Mouse (Mus musculus): Measurements from ENCODE around the gene Gm6904. TPM values are rescaled to one million over a fixed set of nuclear protein-coding genes. Genes with fewer than 3 reads are reported as not detected.

Gm6904 gene
- polyA plus RNA-seq, 1 experiment from 2014 or later: not detected

DNA sequence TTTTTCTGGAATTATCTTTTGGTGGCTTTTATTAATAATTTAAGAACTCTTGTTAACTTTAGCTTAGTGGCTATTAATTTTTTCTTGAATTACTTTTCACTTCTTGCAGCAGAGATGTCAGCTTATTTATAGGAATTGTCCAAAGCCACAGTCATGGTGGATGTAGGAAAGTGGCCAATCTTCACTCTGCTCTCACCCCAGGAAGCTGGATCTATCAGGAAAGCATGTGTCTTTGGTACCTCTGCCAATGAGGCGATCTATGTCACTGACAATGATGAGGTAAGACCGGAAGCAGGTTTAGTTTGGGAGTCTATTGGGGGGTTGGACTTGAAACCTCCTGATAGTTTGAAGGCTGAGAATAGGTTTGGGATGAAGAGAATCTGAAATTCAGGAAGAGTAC lies 50.2 kb downstream of the Gm6904 start:
- no peak overlapping the region for H3K27ac ChIP-seq
- no peak for ATAC-seq (ENCODE audit: insufficient number of reproducible peaks, insufficient read depth, low FRiP score, low TSS enrichment)
- H3K4me3 ChIP-seq: no peak overlapping the region
- peaks cover 31% of the 10 kb centered on the region for H3K4me1 ChIP-seq
- H3K9ac ChIP-seq: no peak overlapping the region
- H3K36me3 ChIP-seq: peaks cover 31% of the 10 kb centered on the region
- no peak overlapping the region for H3K4me2 ChIP-seq (replicated peaks)
- H3K27me3 ChIP-seq: no peaks in the 10 kb centered on the region
- WGBS: 94% methylated on average over 2 of the region's 2 CpGs
- no peaks in the 10 kb centered on the region for H3K9me3 ChIP-seq

DNA sequence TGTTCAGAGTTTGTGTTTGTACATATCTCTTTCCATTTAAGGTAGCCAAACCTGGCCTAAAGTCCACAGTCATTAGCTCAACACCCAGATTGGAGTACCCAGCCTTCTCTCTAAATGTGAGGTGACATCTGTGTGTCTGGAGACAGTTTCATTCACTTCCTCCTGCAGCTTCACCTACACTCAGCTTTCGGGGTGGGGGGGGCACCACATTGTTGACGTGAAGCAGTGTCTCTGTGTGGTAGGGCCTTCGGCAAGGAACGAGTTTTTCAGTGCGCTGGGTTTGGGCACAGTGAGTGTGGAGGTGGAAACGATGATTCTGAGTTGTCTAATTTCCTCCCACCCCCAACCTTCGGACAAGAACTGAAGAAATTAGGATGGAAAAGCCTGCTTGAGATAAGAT lies 51.0 kb downstream of the Gm6904 start:
- ATAC-seq (ENCODE audit: insufficient number of reproducible peaks, insufficient read depth, low FRiP score, low TSS enrichment): no peak
- Histone ChIP-seq H3K4me3 (no peak overlapping the region), H3K9me3 (no peaks in the 10 kb centered on the region), H3K4me2 (replicated peaks) (no peak overlapping the region), H3K27ac (no peak overlapping the region), H3K9ac (no peak overlapping the region), H3K36me3 (peaks cover 23% of the 10 kb centered on the region), H3K27me3 (no peaks in the 10 kb centered on the region), H3K4me1 (peaks cover 39% of the 10 kb centered on the region)
- 88% methylated on average over 7 of the region's 7 CpGs for WGBS

DNA sequence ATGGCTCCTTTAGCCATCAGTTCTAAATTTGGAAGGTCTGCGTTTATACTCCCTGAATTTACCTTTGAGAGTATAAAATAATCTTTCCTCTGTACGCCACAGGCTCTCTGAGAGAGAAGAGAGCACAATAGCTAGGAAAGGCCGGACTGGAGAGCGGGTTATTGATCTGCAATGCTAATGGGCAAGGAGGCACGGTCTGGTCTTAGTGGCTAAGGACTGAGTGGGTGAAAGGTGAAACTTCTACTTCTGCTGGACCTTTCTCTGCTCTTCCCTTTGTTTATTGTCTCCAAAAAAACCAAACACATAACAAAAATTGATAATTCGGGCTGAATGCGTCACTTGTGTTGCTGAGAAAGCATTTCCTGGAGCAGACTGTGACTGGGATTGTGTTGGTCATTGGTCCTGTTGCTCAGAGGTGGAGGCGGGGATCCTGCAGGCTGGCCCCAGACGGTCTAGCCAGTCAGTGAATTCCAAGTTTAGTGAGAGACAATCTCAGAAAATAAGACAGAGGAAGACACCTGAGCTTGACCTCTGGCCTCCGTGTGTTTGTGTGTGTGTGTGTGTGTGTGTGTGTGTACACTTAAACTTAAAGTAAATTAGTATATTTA lies 53.9 kb downstream of the Gm6904 start:
- Histone ChIP-seq H3K36me3 (peaks cover 5% of the 10 kb centered on the region; the same call in 1 of the 2 replicates), H3K27me3 (no peaks in the 10 kb centered on the region), H3K4me1 (peaks cover 53% of the 10 kb centered on the region), H3K4me3 (no peak overlapping the region), H3K9me3 (no peaks in the 10 kb centered on the region), H3K27ac (no peak overlapping the region), H3K4me2 (replicated peaks) (no peak overlapping the region), H3K9ac (no peak overlapping the region)
- no peak for ATAC-seq (ENCODE audit: insufficient number of reproducible peaks, insufficient read depth, low FRiP score, low TSS enrichment)
- 50% methylated on average over 10 of the region's 10 CpGs for WGBS

DNA sequence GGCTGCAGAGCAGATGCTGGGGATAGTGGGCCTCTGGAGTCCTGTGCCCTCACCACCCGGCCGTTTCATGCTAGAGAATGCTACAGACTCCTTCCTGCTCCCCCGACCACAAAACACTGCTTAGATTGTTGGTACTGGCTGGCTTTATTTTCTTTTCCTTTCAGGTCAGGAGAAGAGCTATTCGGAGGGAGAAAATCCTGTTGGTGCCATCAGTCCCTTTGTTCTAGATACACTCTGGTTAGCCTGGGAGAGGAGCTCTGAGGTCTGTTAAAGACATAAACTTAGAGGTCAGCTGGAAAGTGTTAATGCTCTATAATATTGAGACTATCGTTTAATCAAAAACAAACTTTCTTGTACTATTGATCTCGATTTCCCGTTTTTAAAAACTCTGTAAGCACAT lies 54.6 kb downstream of the Gm6904 start:
- no peak overlapping the region for H3K4me3 ChIP-seq
- no peaks in the 10 kb centered on the region for H3K9me3 ChIP-seq
- H3K36me3 ChIP-seq: no peaks in the 10 kb centered on the region
- WGBS: 22% methylated on average over 7 of the region's 7 CpGs
- peaks cover 55% of the 10 kb centered on the region for H3K4me1 ChIP-seq
- H3K4me2 ChIP-seq (replicated peaks): peak overlapping the region; percentile 25
- H3K27me3 ChIP-seq: no peaks in the 10 kb centered on the region
- H3K27ac ChIP-seq: no peak overlapping the region
- ATAC-seq (ENCODE audit: insufficient number of reproducible peaks, insufficient read depth, low FRiP score, low TSS enrichment): no peak
- H3K9ac ChIP-seq: 0 out of 2 replicates have a peak overlapping the region, but pooled peaks have one; percentile 20

DNA sequence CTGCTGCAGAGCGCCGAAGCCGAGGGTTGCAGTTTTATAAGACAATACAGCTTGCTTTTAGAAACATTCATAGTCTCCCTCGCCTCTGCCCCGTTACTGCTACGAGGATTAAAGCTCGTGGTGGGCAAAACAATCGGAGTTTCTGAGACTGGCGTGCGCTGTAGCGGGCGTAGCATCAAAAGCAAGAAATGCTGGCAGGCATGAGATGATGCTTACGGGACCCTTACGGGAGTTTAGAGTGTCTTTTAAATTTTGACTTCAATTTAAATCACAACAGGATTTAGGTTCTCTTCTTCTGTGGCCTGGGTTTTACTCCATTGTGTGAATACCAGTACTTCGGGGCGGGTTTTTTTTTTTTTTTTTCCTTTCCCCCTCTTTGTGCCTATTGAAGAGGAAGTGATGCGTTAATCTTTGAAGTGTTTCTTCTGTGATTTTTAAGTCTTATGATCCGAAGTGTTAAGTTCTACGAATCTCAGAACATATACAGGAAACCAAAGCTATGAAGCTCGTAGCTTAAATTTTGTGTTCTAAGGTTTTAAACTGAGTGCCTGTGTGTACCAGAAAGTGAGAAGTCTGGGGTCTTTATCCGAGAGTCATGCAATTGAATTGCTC lies 58.3 kb downstream of the Gm6904 start:
- no peak for ATAC-seq (ENCODE audit: insufficient number of reproducible peaks, insufficient read depth, low FRiP score, low TSS enrichment)
- H3K9ac ChIP-seq: peak overlapping the region; percentile 85
- peaks cover 45% of the 10 kb centered on the region for H3K4me1 ChIP-seq
- H3K36me3 ChIP-seq: no peaks in the 10 kb centered on the region
- H3K27ac ChIP-seq: peak overlapping the region; percentile 96
- H3K9me3 ChIP-seq: no peaks in the 10 kb centered on the region
- 1% methylated on average over 21 of the region's 21 CpGs for WGBS
- H3K4me2 ChIP-seq (replicated peaks): peak overlapping the region; percentile 66
- no peaks in the 10 kb centered on the region for H3K27me3 ChIP-seq
- H3K4me3 ChIP-seq: peak overlapping the region; percentile 70

DNA sequence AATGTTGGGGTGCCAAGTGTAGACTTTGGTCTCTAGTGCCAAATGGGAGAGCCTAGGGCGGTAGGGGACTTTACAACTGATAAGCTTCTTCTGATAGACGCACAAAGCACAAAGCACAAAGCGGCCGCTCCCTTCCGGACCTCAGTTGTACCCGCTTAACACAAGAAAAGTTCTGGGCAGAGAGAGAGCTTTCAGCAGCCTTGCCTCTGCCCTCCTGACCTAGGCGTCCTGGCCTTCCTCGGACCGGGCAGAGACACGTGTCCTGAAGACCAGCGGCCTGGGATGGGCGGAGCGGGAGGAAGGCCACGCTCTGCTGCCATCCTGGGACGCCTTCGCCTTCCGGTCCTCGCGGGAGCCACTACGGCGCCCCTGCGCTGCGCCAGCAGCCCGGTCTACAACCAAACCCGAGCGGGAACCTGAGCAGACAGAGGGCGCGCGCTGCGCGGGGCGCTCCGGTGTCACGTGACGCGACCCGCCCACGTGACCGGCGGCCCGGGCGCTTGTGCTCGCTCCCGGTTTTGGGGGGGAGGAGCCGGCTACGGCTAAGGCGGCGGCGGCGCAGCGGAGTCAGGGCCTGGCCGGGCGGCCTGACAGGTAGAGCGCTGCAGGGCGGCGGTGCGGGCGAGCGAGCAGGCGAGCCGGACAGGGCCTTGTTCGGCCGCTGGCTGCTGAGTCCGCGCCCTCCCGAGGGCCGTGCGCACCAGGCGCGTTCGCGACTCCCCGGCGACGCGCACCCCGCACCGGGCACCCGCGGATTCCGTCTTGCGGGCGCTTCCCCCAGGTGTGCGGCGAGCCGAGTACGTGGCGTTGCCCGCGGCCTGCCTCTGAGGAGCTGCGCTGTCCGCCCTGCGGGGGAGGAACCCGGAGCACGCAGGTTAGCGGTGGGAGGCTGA lies 59.1 kb downstream of the Gm6904 start, which contains the start of gene Rcbtb1:
Gene Rcbtb1, plus strand, starts transcription at position 499 of the 893 bp plus-strand sequence.
- Histone ChIP-seq H3K9ac (peak within 1 kb of the TSS; percentile 85), H3K4me3 (peak within 1 kb of the TSS; percentile 70), H3K4me1 (peaks cover 37% of the 10 kb centered on the region), H3K9me3 (no peaks in the 10 kb centered on the region), H3K36me3 (no peaks in the 10 kb centered on the region), H3K27me3 (no peaks in the 10 kb centered on the region), H3K4me2 (replicated peaks) (peak within 1 kb of the TSS; percentile 66), H3K27ac (peak within 1 kb of the TSS; percentile 96)
- WGBS: under 1% methylated on average over 96 of the region's 96 CpGs
- ATAC-seq (ENCODE audit: insufficient number of reproducible peaks, insufficient read depth, low FRiP score, low TSS enrichment): peak; percentile 98

Other genes starting within 250 kb of the Gm6904 start
- not detected in 2 replicates for gene 1700129C05Rik, start 117.3 kb downstream of the Gm6904 start, polyA plus RNA-seq (2016; fragmentation: Nextera tagmentation; extraction: Ambion mirVana)
- gene Gm5142, start 81.5 kb downstream of the Gm6904 start, polyA plus RNA-seq (2016; fragmentation: Nextera tagmentation; extraction: Ambion mirVana): not detected in 2 replicates
- 116 and 120 TPM in 2 replicates for gene Rcbtb1, start 59.0 kb downstream of the Gm6904 start, polyA plus RNA-seq (2016; fragmentation: Nextera tagmentation; extraction: Ambion mirVana)
- 0.32 TPM in 1 of 2 replicates, not detected in the other for gene Phf11a, start 37.3 kb upstream of the Gm6904 start, polyA plus RNA-seq (2016; fragmentation: Nextera tagmentation; extraction: Ambion mirVana)
- gene Phf11b, start 81.1 kb upstream of the Gm6904 start, polyA plus RNA-seq (2016; fragmentation: Nextera tagmentation; extraction: Ambion mirVana): 0.59 TPM in 1 of 2 replicates, not detected in the other
- gene Phf11d, start 105.3 kb upstream of the Gm6904 start, polyA plus RNA-seq (2016; fragmentation: Nextera tagmentation; extraction: Ambion mirVana): 0.29 and 0.51 TPM in 2 replicates
- 0.57 and 0.75 TPM in 2 replicates for gene Phf11c, start 135.2 kb upstream of the Gm6904 start, polyA plus RNA-seq (2016; fragmentation: Nextera tagmentation; extraction: Ambion mirVana)
- gene Setdb2, start 180.7 kb upstream of the Gm6904 start, polyA plus RNA-seq (2016; fragmentation: Nextera tagmentation; extraction: Ambion mirVana): 12.5 and 12.7 TPM in 2 replicates
- 40.1 and 40.7 TPM in 2 replicates for gene Cab39l, start 180.8 kb upstream of the Gm6904 start, polyA plus RNA-seq (2016; fragmentation: Nextera tagmentation; extraction: Ambion mirVana)